Mouse (Mus musculus): ENCODE measurements around the gene Zfyve27.

GRCm38 (mm10) chr19:42147170-42147768 is 16.5 kb upstream of the Zfyve27 start, which contains the start of gene Marveld1:
- TF ChIP-seq KAT2A (conservative IDR thresholded peaks at IDR 0.05; ENCODE audit: low read depth, low read length) (no peak; the same call in 1 of the 2 replicates), POLR2A (IDR thresholded peaks at IDR 0.05; ENCODE audit: control insufficient read depth in 1 of 2, insufficient read depth in 1 of 2, low read depth in 1 of 2, low read length in 2 of 2, poor library complexity in 1 of 2) (peak; percentile 62 to 74; a peak in 3 of 4 replicates), CHD2 (IDR thresholded peaks at IDR 0.05; ENCODE audit: low read length) (no peak), ZKSCAN1 (IDR thresholded peaks at IDR 0.05; ENCODE audit: low read depth, low read length) (no peak), GABPA (IDR thresholded peaks at IDR 0.05; ENCODE audit: low read depth, low read length) (no peak), JUND (IDR thresholded peaks at IDR 0.05; ENCODE audit: low read depth, low read length) (no peak), CHD1 (IDR thresholded peaks at IDR 0.05; ENCODE audit: low read depth, low read length) (no peak), ZMIZ1 (IDR thresholded peaks at IDR 0.05; ENCODE audit: low read depth, low read length) (peak; percentile 64)

Data from MEL (cell line).